Mouse (Mus musculus) cerebellum, adult 11-12 months (tissue): ENCODE data around the gene Lrp1.

Source experiments
- DNase-seq: peaks from one replicate; pipeline ENCODE4 v3.0.0; 2022

Lrp1 gene

GRCm38 (mm10) chr10:127491128-127491512 lies 129.8 kb downstream of the Lrp1 start:
- DNase-seq, result no peak

- no peak for DNase-seq
These were observed 130.5 kb downstream of the Lrp1 start for GRCm38 (mm10) chr10:127490160-127491127.

GRCm38 (mm10) chr10:127488856-127489255 lies 132.1 kb downstream of the Lrp1 start:
- DNase-seq, result no peak
